Mouse (Mus musculus) midbrain, embryonic 10.5 days (tissue): Measurements from ENCODE around the gene Vmn1r221. TPM values are rescaled to one million over a fixed set of nuclear protein-coding genes. Genes with fewer than 3 reads are reported as not detected.

ENCODE experiments used
- polyA plus RNA-seq: library from polyadenylated mRNA; unstranded; fragments of >200 nt; fragmentation: Nextera tagmentation; extraction: Ambion mirVana; gene quantifications from 2 replicates; pipeline ENCODE4 v1.2.1, GENCODE M21; 2016

Gene Vmn1r221
- polyA plus RNA-seq, 1 experiment from 2014 or later: not detected

Other genes with a start within 250 kb of the Vmn1r221 start
- not detected in 2 replicates for gene Vmn1r213, start 206.5 kb upstream of the Vmn1r221 start, polyA plus RNA-seq
- not detected in 2 replicates for gene Vmn1r214, start 183.7 kb upstream of the Vmn1r221 start, polyA plus RNA-seq
- gene Vmn1r215, start 146.1 kb upstream of the Vmn1r221 start, polyA plus RNA-seq: not detected in 2 replicates
- gene Vmn1r217, start 95.9 kb upstream of the Vmn1r221 start, polyA plus RNA-seq: not detected in 2 replicates
- gene Vmn1r218, start 81.0 kb upstream of the Vmn1r221 start, polyA plus RNA-seq: not detected in 2 replicates
- 0.02 TPM in 1 of 2 replicates, not detected in the other for gene Vmn1r219, start 54.8 kb upstream of the Vmn1r221 start, polyA plus RNA-seq
- not detected in 2 replicates for gene Vmn1r220, start 26.2 kb upstream of the Vmn1r221 start, polyA plus RNA-seq
- not detected in 2 replicates for gene Vmn1r222, start 21.8 kb downstream of the Vmn1r221 start, polyA plus RNA-seq
- gene Vmn1r223, start 33.0 kb downstream of the Vmn1r221 start, polyA plus RNA-seq: not detected in 2 replicates
- 55.6 and 58.6 TPM in 2 replicates for gene Zfp322a, start 155.1 kb downstream of the Vmn1r221 start, polyA plus RNA-seq
- gene Abt1, start 209.7 kb downstream of the Vmn1r221 start, polyA plus RNA-seq: 14.3 and 14.7 TPM in 2 replicates